Mouse (Mus musculus) hindbrain, embryonic 14.5 days (tissue): ENCODE measurements around the gene Defb23. TPM values are rescaled to one million over a fixed set of nuclear protein-coding genes. Genes with fewer than 3 reads are reported as not detected.
"Not testable (repeated sequence)": the region's sequence is repeated elsewhere in the genome, so short reads cannot be mapped to it uniquely, and the experiment has no call there.

Experiments
- ATAC-seq: fragments of 200-750 bp; cut with Nextera tagmentation; 2 replicates; pipeline ENCODE4 v1.8.0; 2017; ENCODE audit warnings: moderate number of reproducible peaks, mild to moderate bottlenecking, moderate TSS enrichment, moderate library complexity; ENCODE audit not compliant: low FRiP score
- DNase-seq: peaks from one replicate; pipeline ENCODE4 v3.0.0-alpha.2; 2015; ENCODE audit warnings: low spot score
- H3K27ac ChIP-seq: fragments of 300-500 bp; sonication (generic); 2 replicates; pipeline ENCODE4 v1.5.1; 2014; ENCODE audit warnings: mild to moderate bottlenecking, moderate library complexity
- H3K27me3 ChIP-seq: fragments of 300-500 bp; sonication (generic); 2 replicates; pipeline ENCODE4 v1.6.1; 2014; ENCODE audit warnings: mild to moderate bottlenecking, low read length, mixed read lengths; ENCODE audit not compliant: control insufficient read depth, insufficient read depth
- H3K36me3 ChIP-seq: fragments of 300-500 bp; sonication (generic); replicated peaks from 2 replicates; pipeline ENCODE4 v1.6.1; 2014; ENCODE audit not compliant: control insufficient read depth, insufficient read depth
- H3K4me1 ChIP-seq: fragments of 300-500 bp; sonication (generic); replicated peaks from 2 replicates; pipeline ENCODE4 v1.6.1; 2014; ENCODE audit warnings: antibody characterized with exemption, low read length, mixed read lengths; ENCODE audit not compliant: control insufficient read depth, insufficient read depth
- H3K4me2 ChIP-seq: fragments of 300-500 bp; sonication (generic); replicated peaks from 2 replicates; pipeline ENCODE4 v1.6.1; 2014; ENCODE audit warnings: mild to moderate bottlenecking, moderate library complexity
- H3K4me3 ChIP-seq: fragments of 300-500 bp; sonication (generic); replicated peaks from 2 replicates; pipeline ENCODE4 v1.5.1; 2014; ENCODE audit warnings: mild to moderate bottlenecking, low read length
- H3K9ac ChIP-seq: fragments of 300-500 bp; sonication (generic); 2 replicates; pipeline ENCODE4 v1.6.1; 2014
- H3K9me3 ChIP-seq: fragments of 300-500 bp; sonication (generic); 2 replicates; pipeline ENCODE4 v1.6.1; 2016; ENCODE audit warnings: low read length; ENCODE audit not compliant: control insufficient read depth
- WGBS: fragments of 180-500 bp; shearing (Covaris S2); extraction: QIAGEN DNeasy Blood & Tissue Kit; methylation state at CpG from one replicate; pipeline ENCODE4 v1.1.7; 2014; 5-methylcytosine and 5-hydroxymethylcytosine counted together
- polyA plus RNA-seq: library from polyadenylated mRNA; unstranded; fragments of >200 nt; fragmentation: Nextera tagmentation; extraction: Ambion mirVana; gene quantifications from 2 replicates; pipeline ENCODE4 v1.2.1, GENCODE M21; 2014

The Defb23 gene
- polyA plus RNA-seq, 1 experiment from 2014 or later, result not detected

- 91% methylated on average over 8 of the region's 8 CpGs for whole genome bisulfite sequencing
- H3K9ac ChIP-seq, result no peak overlapping the region
- H3K9me3 ChIP-seq, result no peaks in the 10 kb centered on the region
- DNase-seq (no peak), ATAC-seq (no peak)
- no peak overlapping the region for H3K4me2 ChIP-seq
- H3K36me3 ChIP-seq, result no peaks in the 10 kb centered on the region
- no peak overlapping the region for H3K27ac ChIP-seq
- H3K4me1 ChIP-seq, result no peaks in the 10 kb centered on the region
- H3K27me3 ChIP-seq, result no peaks in the 10 kb centered on the region
- H3K4me3 ChIP-seq, result no peak overlapping the region
Measured at GRCm38 (mm10) chr2:152443281-152443680, 21.1 kb downstream of the Defb23 start.

GRCm38 (mm10) chr2:152442322-152442721 lies 22.1 kb downstream of the Defb23 start:
- H3K9ac ChIP-seq, result no peak overlapping the region
- no peaks in the 10 kb centered on the region for H3K36me3 ChIP-seq
- DNase-seq (no peak), ATAC-seq (no peak)
- 69% methylated on average over 4 of the region's 4 CpGs for WGBS
- no peak overlapping the region for H3K4me3 ChIP-seq
- H3K27ac ChIP-seq, result no peak overlapping the region
- no peaks in the 10 kb centered on the region for H3K27me3 ChIP-seq
- H3K4me1 ChIP-seq, result 0 out of 2 replicates have a peak, but pooled peaks cover 1% of the 10 kb centered on the region
- H3K4me2 ChIP-seq, result no peak overlapping the region
- no peaks in the 10 kb centered on the region for H3K9me3 ChIP-seq

- Histone ChIP-seq H3K4me1 (0 out of 2 replicates have a peak, but pooled peaks cover 12% of the 10 kb centered on the region), H3K4me3 (no peak overlapping the region), H3K9ac (no peak overlapping the region), H3K27ac (no peak overlapping the region), H3K27me3 (no peaks in the 10 kb centered on the region), H3K36me3 (no peaks in the 10 kb centered on the region), H3K4me2 (no peak overlapping the region), H3K9me3 (no peaks in the 10 kb centered on the region)
- ATAC-seq (no peak), DNase-seq (no peak)
- 89% methylated on average over 2 of the region's 2 CpGs for WGBS
Measured at GRCm38 (mm10) chr2:152439833-152440232, 24.6 kb downstream of the Defb23 start.

GRCm38 (mm10) chr2:152438963-152439362 lies 25.5 kb downstream of the Defb23 start:
- no peak overlapping the region for H3K4me2 ChIP-seq
- ATAC-seq (no peak), DNase-seq (no peak)
- no peaks in the 10 kb centered on the region for H3K27me3 ChIP-seq
- H3K4me3 ChIP-seq, result no peak overlapping the region
- H3K9me3 ChIP-seq, result no peaks in the 10 kb centered on the region
- no peaks in the 10 kb centered on the region for H3K36me3 ChIP-seq
- no peak overlapping the region for H3K9ac ChIP-seq
- 83% methylated on average over 1 of the region's 1 CpGs for WGBS
- H3K4me1 ChIP-seq, result 0 out of 2 replicates have a peak, but pooled peaks cover 12% of the 10 kb centered on the region
- H3K27ac ChIP-seq, result no peak overlapping the region

- H3K4me2 ChIP-seq, result peak overlapping the region; percentile 58
- WGBS, result 3% methylated on average over 23 of the region's 23 CpGs
- peak overlapping the region; percentile 18 for H3K4me3 ChIP-seq
- ATAC-seq, result peak; percentile 87
- no peaks in the 10 kb centered on the region for H3K36me3 ChIP-seq
- no peak overlapping the region for H3K27ac ChIP-seq
- peak; percentile 91 for DNase-seq
- peak overlapping the region; percentile 51 for H3K9ac ChIP-seq
- no peaks in the 10 kb centered on the region for H3K9me3 ChIP-seq
- H3K4me1 ChIP-seq, result 0 out of 2 replicates have a peak, but pooled peaks cover 12% of the 10 kb centered on the region
- H3K27me3 ChIP-seq, result no peaks in the 10 kb centered on the region
Measured at GRCm38 (mm10) chr2:152436983-152437860, 27.2 kb downstream of the Defb23 start.

GRCm38 (mm10) chr2:152436405-152436901 lies 28.0 kb downstream of the Defb23 start:
- no peaks in the 10 kb centered on the region for H3K27me3 ChIP-seq
- H3K4me1 ChIP-seq, result 0 out of 2 replicates have a peak, but pooled peaks cover 12% of the 10 kb centered on the region
- no peaks in the 10 kb centered on the region for H3K36me3 ChIP-seq
- ATAC-seq, result no peak
- H3K4me2 ChIP-seq, result no peak overlapping the region
- H3K4me3 ChIP-seq, result no peak overlapping the region
- DNase-seq, result no peak
- no peak overlapping the region for H3K27ac ChIP-seq
- 75% methylated on average over 7 of the region's 7 CpGs for WGBS
- H3K9me3 ChIP-seq, result no peaks in the 10 kb centered on the region
- no peak overlapping the region for H3K9ac ChIP-seq

- not testable (repeated sequence) for H3K27ac ChIP-seq, H3K4me3 ChIP-seq, H3K9me3 ChIP-seq, DNase-seq, H3K4me1 ChIP-seq, H3K36me3 ChIP-seq, ATAC-seq, H3K9ac ChIP-seq, H3K27me3 ChIP-seq, H3K4me2 ChIP-seq
- WGBS, result 80% methylated on average over 2 of the region's 2 CpGs
Measured at GRCm38 (mm10) chr2:152428481-152428880, 35.9 kb downstream of the Defb23 start.

GRCm38 (mm10) chr2:152427493-152427892 lies 36.9 kb downstream of the Defb23 start:
- Histone ChIP-seq H3K36me3 (no peaks in the 10 kb centered on the region), H3K4me1 (peaks cover 6% of the 10 kb centered on the region), H3K4me2 (peak overlapping the region; percentile 40), H3K27ac (no peak overlapping the region), H3K27me3 (no peaks in the 10 kb centered on the region), H3K9ac (peak overlapping the region; percentile 31; the same call in 1 of the 2 replicates), H3K4me3 (no peak overlapping the region), H3K9me3 (no peaks in the 10 kb centered on the region)
- ATAC-seq, result no peak
- peak; percentile 40 for DNase-seq
- 3% methylated on average over 12 of the region's 12 CpGs for WGBS

- Histone ChIP-seq H3K36me3 (no peaks in the 10 kb centered on the region), H3K27ac (peak overlapping the region; percentile 92; the same call in 1 of the 2 replicates), H3K9ac (peak overlapping the region; percentile 86; the same call in 1 of the 2 replicates), H3K27me3 (no peaks in the 10 kb centered on the region), H3K9me3 (peaks cover 4% of the 10 kb centered on the region; the same call in 1 of the 2 replicates), H3K4me1 (peaks cover 26% of the 10 kb centered on the region), H3K4me3 (peak overlapping the region; percentile 90; the same call in 1 of the 2 replicates), H3K4me2 (peak overlapping the region; percentile 98)
- no peak for DNase-seq
- 98% methylated on average over 3 of the region's 3 CpGs for WGBS
- no peak for ATAC-seq
Measured at GRCm38 (mm10) chr2:152415786-152416185, 48.6 kb downstream of the Defb23 start.
